ENCODE assay signal across 9 mouse cellular contexts in the genomic region with DNA sequence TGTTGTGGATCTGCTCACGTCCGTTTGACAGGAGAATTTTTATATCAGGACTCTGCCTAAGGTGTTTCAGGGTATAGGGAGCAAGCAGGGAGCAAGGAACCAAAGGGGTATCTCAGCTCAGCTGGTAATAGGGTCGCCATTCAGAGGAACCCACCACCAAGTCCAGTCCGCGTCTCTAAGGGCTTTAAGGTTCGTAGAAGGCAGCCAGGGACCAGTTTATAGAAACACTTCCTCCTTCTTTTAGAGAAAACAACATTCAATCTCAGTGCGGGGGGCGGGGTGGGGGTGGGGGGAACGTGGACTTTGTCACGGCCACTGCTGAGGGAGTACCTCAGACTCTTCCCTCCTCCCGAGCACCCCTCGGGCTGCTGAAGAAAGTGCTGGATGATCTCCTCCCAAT. TPM values are rescaled to one million over a fixed set of nuclear protein-coding genes. Genes with fewer than 3 reads are reported as not detected.
DNase-seq lines count a peak whose midpoint lies in the region; ATAC-seq and TF ChIP-seq lines count a peak whose summit lies in the region.
"Had no signal": no experiment of that assay in that cellular context is flagged by ENCODE, and none has a peak within 500 bp of the region (broad histone marks: within the 10 kb centered on the region; RNA-seq: fewer than 3 reads in every experiment).

No protein-coding gene starts in this region.

- no peak overlapping the region for H3K9ac ChIP-seq in heart, embryonic 12.5 days
- no peak overlapping the region for H3K9ac ChIP-seq in CH12.LX (ENCODE audit: insufficient read depth, low read depth)
- 0 out of 2 replicates have a peak overlapping the region, but pooled peaks have one; percentile 28 for H3K9ac ChIP-seq in hindbrain, embryonic 12.5 days
- no peak overlapping the region for H3K9ac ChIP-seq in midbrain, embryonic 11.5 days (ENCODE audit: low read length)

- no peak for DNase-seq in heart, postnatal 10 days
- no peak for DNase-seq in CH12.LX (ENCODE audit: extremely low read depth)
- peak; percentile 92 for DNase-seq in midbrain, embryonic 11.5 days (ENCODE audit: low spot score, missing footprints)
- DNase-seq in adrenal gland, adult 8-10 months: no peak
- DNase-seq in urinary bladder, postnatal 14 days (ENCODE audit: low spot score): no peak
- no peak for DNase-seq in cerebellum, adult 11 months
- DNase-seq: cerebellum, adult 18-20 months had no signal

- no peak overlapping the region for H3K27ac ChIP-seq in heart, embryonic 12.5 days (ENCODE audit: poor library complexity, severe bottlenecking)
- H3K27ac ChIP-seq in CH12.LX (ENCODE audit: insufficient read depth, low read depth): no peak overlapping the region
- H3K27ac ChIP-seq in hindbrain, embryonic 12.5 days: no peak overlapping the region; the same call in 1 of the 2 replicates
- H3K27ac ChIP-seq in midbrain, embryonic 11.5 days (ENCODE audit: low read depth, low read length): no peak overlapping the region

- peaks cover 11% of the 10 kb centered on the region for H3K4me1 ChIP-seq in heart, embryonic 12.5 days (replicated peaks)
- H3K4me1 ChIP-seq in CH12.LX (ENCODE audit: control insufficient read depth in 1 of 2, insufficient read depth in 2 of 2): peaks cover 4 to 18% of the 10 kb centered on the region in 2 experiments; a peak in 2 of 4 replicates
- peaks cover 31% of the 10 kb centered on the region for H3K4me1 ChIP-seq in hindbrain, embryonic 12.5 days
- H3K4me1 ChIP-seq in midbrain, embryonic 11.5 days (ENCODE audit: control insufficient read depth, insufficient read depth, low read length): peaks cover 13% of the 10 kb centered on the region; the same call in 1 of the 2 replicates

- peak overlapping the region; percentile 12; the same call in 1 of the 2 replicates for H3K4me3 ChIP-seq in heart, embryonic 12.5 days
- no peak overlapping the region for H3K4me3 ChIP-seq in CH12.LX (replicated peaks in 1 of 3; ENCODE audit: low read depth in 2 of 3, low read length in 2 of 3, poor library complexity in 1 of 3)
- no peak overlapping the region for H3K4me3 ChIP-seq in hindbrain, embryonic 12.5 days
- H3K4me3 ChIP-seq in midbrain, embryonic 11.5 days (ENCODE audit: low read depth, low read length): peak overlapping the region; percentile 34; the same call in 1 of the 2 replicates

- dilution Hi-C loops in CH12.LX (cut with MboI; ENCODE audit: extremely low pct_ligation_motif_present, extremely low pct_unique_long_range_greater_than_20kb, low sequenced_read_pairs): no loop called here

- WGBS in heart, embryonic 12.5 days: 6% methylated on average over 12 of the region's 12 CpGs
- 6% methylated on average over 12 of the region's 12 CpGs for WGBS in hindbrain, embryonic 12.5 days
- 5% methylated on average over 12 of the region's 12 CpGs for WGBS in midbrain, embryonic 11.5 days

- no peaks in the 10 kb centered on the region for H3K36me3 ChIP-seq in heart, embryonic 12.5 days
- no peaks in the 10 kb centered on the region for H3K36me3 ChIP-seq in CH12.LX (replicated peaks in 1 of 2; ENCODE audit: control insufficient read depth in 1 of 2, insufficient read depth in 1 of 2, low read length in 1 of 2)
- H3K36me3 ChIP-seq in hindbrain, embryonic 12.5 days: no peaks in the 10 kb centered on the region
- no peaks in the 10 kb centered on the region for H3K36me3 ChIP-seq in midbrain, embryonic 11.5 days (ENCODE audit: control insufficient read depth, insufficient read depth, low read length)

- intact Hi-C loops in heart, postnatal 10 days (cut with DNase I): loop anchor here (2.0 kb wide), 3 partner anchors 95 to 121 kb away; no protein-coding TSS in a partner anchor

- no peaks in the 10 kb centered on the region for H3K9me3 ChIP-seq in heart, embryonic 12.5 days (replicated peaks)
- no peaks in the 10 kb centered on the region for H3K9me3 ChIP-seq in CH12.LX (replicated peaks; ENCODE audit: low read length)
- no peaks in the 10 kb centered on the region for H3K9me3 ChIP-seq in hindbrain, embryonic 12.5 days (replicated peaks)
- H3K9me3 ChIP-seq in midbrain, embryonic 11.5 days (ENCODE audit: control insufficient read depth, low read length): no peaks in the 10 kb centered on the region

- H3K27me3 ChIP-seq in heart, embryonic 12.5 days (replicated peaks): peaks cover 25% of the 10 kb centered on the region
- H3K27me3 ChIP-seq in CH12.LX (replicated peaks): no peaks in the 10 kb centered on the region
- peaks cover 16% of the 10 kb centered on the region for H3K27me3 ChIP-seq in hindbrain, embryonic 12.5 days
- peaks cover 9% of the 10 kb centered on the region for H3K27me3 ChIP-seq in midbrain, embryonic 11.5 days (ENCODE audit: control insufficient read depth, insufficient read depth, low read length)

- no peaks in the 10 kb centered on the region for H3K79me2 ChIP-seq in CH12.LX (replicated peaks; ENCODE audit: control insufficient read depth, extremely low read depth, insufficient read depth, poor library complexity, severe bottlenecking)

- TF ChIP-seq RAD21 in CH12.LX (IDR thresholded peaks at IDR 0.05; ENCODE audit: low read depth, low read length): no peak

- no peak for TF ChIP-seq EP300 in CH12.LX (IDR thresholded peaks at IDR 0.05; ENCODE audit: low read length)

- peak overlapping the region; percentile 86 for H3K4me2 ChIP-seq in heart, embryonic 12.5 days
- H3K4me2 ChIP-seq in CH12.LX (ENCODE audit: insufficient read depth, low read depth, poor library complexity, severe bottlenecking): peak overlapping the region; percentile 85
- H3K4me2 ChIP-seq in hindbrain, embryonic 12.5 days (replicated peaks): peak overlapping the region; percentile 89
- H3K4me2 ChIP-seq in midbrain, embryonic 11.5 days: peak overlapping the region; percentile 76

- TF ChIP-seq CTCF in CH12.LX (conservative IDR thresholded peaks at IDR 0.05 in 1 of 2, IDR thresholded peaks at IDR 0.05 in 1 of 2; ENCODE audit: low read depth in 2 of 2, low read length in 2 of 2): no peak

- in situ Hi-C loops in CH12.LX (cut with MboI; ENCODE audit: low pct_ligation_motif_present, low pct_unique_long_range_greater_than_20kb, low sequenced_read_pairs): loop anchor here (5.0 kb wide), 1 partner anchor 109 kb away; no protein-coding TSS in a partner anchor

- no peak for TF ChIP-seq POLR2A in CH12.LX (IDR thresholded peaks at IDR 0.05; ENCODE audit: low read depth, low read length)

- no peak for ATAC-seq in heart, embryonic 12.5 days (ENCODE audit: insufficient number of reproducible peaks, low FRiP score)
- no peak for ATAC-seq in hindbrain, embryonic 12.5 days (ENCODE audit: low FRiP score)
- no peak for ATAC-seq in midbrain, embryonic 11.5 days (ENCODE audit: low FRiP score)

TF ChIP-seq in CH12.LX, 34 proteins besides CTCF, POLR2A, EP300 and RAD21:
- TF ChIP-seq ZC3H11A (IDR thresholded peaks at IDR 0.05; ENCODE audit: low read depth, low read length) (no peak), ZMIZ1 (IDR thresholded peaks at IDR 0.05; ENCODE audit: low read depth, low read length) (no peak), JUND (conservative IDR thresholded peaks at IDR 0.05; ENCODE audit: low read depth, low read length) (no peak), NRF1 (IDR thresholded peaks at IDR 0.05; ENCODE audit: low read depth, low read length) (no peak), MAFK (IDR thresholded peaks at IDR 0.05; ENCODE audit: insufficient replicate concordance, low read length) (no peak)

RNA-seq across cellular contexts. Expression of gene Vrk1, which starts 48.4 kb away (rescaled TPM):
- 46.8 and 47.0 TPM in 2 replicates for polyA plus RNA-seq in heart, embryonic 12.5 days (2016; fragmentation: Nextera tagmentation; extraction: Ambion mirVana)
- total RNA-seq in heart, postnatal 10 days (2021): 10 to 100 TPM; 17.8 to 19.1 TPM
- total RNA-seq in CH12.LX (2012; rRNA removed): 51.2 and 55.2 TPM in 2 replicates
- 124 and 138 TPM in 2 replicates for total RNA-seq in CH12.LX (2014; rRNA removed)
- polyA plus RNA-seq in CH12.LX (2012; ENCODE audit: insufficient read length, low read depth): 69.1 and 70.4 TPM in 2 replicates
- 60.7 and 61.3 TPM in 2 replicates for polyA plus RNA-seq in hindbrain, embryonic 12.5 days (2016; fragmentation: Nextera tagmentation; extraction: Ambion mirVana)
- 98.0 and 106 TPM in 2 replicates for polyA plus RNA-seq in midbrain, embryonic 11.5 days (2014; fragmentation: Nextera tagmentation; extraction: Ambion mirVana)
- 10 to 100 TPM; 16.4 to 18.0 (median 17.4) TPM for total RNA-seq in adrenal gland, adult 8-10 months (2022)

Comparison
In these comparisons a context has a peak if more than half of its experiments do, and no peak if none do; other contexts are left out.
1. H3K4me3 ChIP-seq: peak in heart, embryonic 12.5 days (single experiment) and midbrain, embryonic 11.5 days (single experiment); none in CH12.LX (0 of 3) and hindbrain, embryonic 12.5 days (single experiment).
2. Peak in every context shown above with its lines, with median percentiles within 50 percentile points of each other: H3K4me2 ChIP-seq.